Mouse (Mus musculus): ENCODE data around the gene Pcyt2.

DNA sequence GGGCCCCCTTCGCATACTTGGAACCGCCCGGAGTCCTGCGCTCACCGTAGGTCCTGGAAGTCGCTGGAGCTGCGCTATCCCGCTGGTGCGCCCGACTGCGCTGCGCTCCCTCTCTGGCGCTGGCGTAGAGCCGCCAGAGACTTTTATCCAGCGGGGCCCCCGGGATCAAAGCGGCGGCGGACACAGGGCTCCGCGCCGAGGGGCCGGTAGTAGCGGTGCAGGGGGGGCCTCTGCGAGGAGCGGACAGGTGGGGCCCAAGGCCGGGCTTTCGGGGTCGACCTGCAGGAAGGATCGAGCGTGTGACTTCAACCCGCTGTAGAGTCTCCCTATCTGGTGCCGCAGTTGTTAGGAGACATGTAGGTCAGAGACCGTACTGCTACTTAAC, 43.3 kb upstream of the Pcyt2 start, which contains the start of gene Notum:
- TF ChIP-seq GATA1 (IDR thresholded peaks at IDR 0.05; ENCODE audit: borderline replicate concordance, low read length) (no peak), FLI1 (IDR thresholded peaks at IDR 0.05; ENCODE audit: low read length) (no peak)
